Mouse (Mus musculus): ENCODE data around the gene Ensa. TPM values are rescaled to one million over a fixed set of nuclear protein-coding genes. Genes with fewer than 3 reads are reported as not detected.
"Not testable (repeated sequence)": the region's sequence is repeated elsewhere in the genome, so short reads cannot be mapped to it uniquely, and the experiment has no call there.

The Ensa gene
- 50.8 and 51.4 TPM in 2 replicates for polyA plus RNA-seq (2016; fragmentation: Nextera tagmentation; extraction: Ambion mirVana)

- Histone ChIP-seq H3K27ac (ENCODE audit: poor library complexity, severe bottlenecking) (peak within 1 kb of the TSS; percentile 75), H3K9ac (peak within 1 kb of the TSS; percentile 74), H3K4me2 (peak within 1 kb of the TSS; percentile 86), H3K4me3 (peak within 1 kb of the TSS; percentile 70), H3K4me1 (replicated peaks) (peaks cover 10% of the 10 kb centered on the region), H3K36me3 (peaks cover 39% of the 10 kb centered on the region), H3K9me3 (replicated peaks) (no peaks in the 10 kb centered on the region), H3K27me3 (replicated peaks) (no peaks in the 10 kb centered on the region)
- ATAC-seq (ENCODE audit: insufficient number of reproducible peaks, low FRiP score) = peak; percentile 99
- under 1% methylated on average over 44 of the region's 44 CpGs for WGBS
Observed at GRCm38 (mm10) chr3:95624628-95625503, at the start of gene Ensa. TSS of gene Ensa (plus strand) at chr3:95624993.

- 48% methylated on average over 8 of the region's 8 CpGs for WGBS
- Histone ChIP-seq H3K9me3 (replicated peaks) (no peaks in the 10 kb centered on the region), H3K27ac (ENCODE audit: poor library complexity, severe bottlenecking) (peak overlapping the region; percentile 45), H3K4me2 (peak overlapping the region; percentile 64), H3K36me3 (peaks cover 17% of the 10 kb centered on the region), H3K27me3 (replicated peaks) (no peaks in the 10 kb centered on the region), H3K4me1 (replicated peaks) (no peaks in the 10 kb centered on the region), H3K9ac (no peak overlapping the region; the same call in 1 of the 2 replicates), H3K4me3 (peak overlapping the region; percentile 74)
- ATAC-seq (ENCODE audit: insufficient number of reproducible peaks, low FRiP score) = no peak
Observed at GRCm38 (mm10) chr3:95587754-95588603, 36.8 kb upstream of the Ensa start.

DNA sequence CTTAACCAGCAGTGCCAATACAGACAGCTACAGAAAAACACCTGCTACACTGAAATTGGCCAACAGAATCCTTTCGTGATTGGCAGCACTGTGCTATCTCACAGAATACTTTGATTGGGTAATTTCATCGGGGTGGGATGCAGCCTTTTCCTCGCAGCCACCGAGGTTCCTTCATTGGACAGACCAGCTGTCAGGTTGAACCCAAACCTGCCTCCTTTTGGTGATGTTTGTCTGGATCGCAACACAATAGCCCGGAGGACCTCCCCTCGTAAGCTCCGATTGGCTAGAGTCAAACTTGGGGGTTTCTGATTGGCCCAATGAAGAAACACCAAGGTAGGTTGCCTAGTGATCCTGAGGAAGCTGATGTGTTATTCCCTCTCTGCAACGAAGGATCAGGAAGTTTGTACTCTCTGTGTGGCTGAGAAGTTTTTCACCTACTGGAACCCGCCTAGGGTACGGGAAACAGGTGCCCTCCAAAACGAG lies 36.1 kb upstream of the Ensa start, which contains the start of gene Golph3l:
Golph3l (plus strand) TSS at position 331 of the 483 bp plus-strand sequence.
- 0% methylated on average over 12 of the region's 12 CpGs for WGBS
- H3K9me3 ChIP-seq (replicated peaks) = no peaks in the 10 kb centered on the region

GRCm38 (mm10) chr3:95598734-95599133 lies 26.1 kb upstream of the Ensa start:
- Histone ChIP-seq H3K9ac (no peak overlapping the region), H3K36me3 (peaks cover 36% of the 10 kb centered on the region), H3K27ac (ENCODE audit: poor library complexity, severe bottlenecking) (no peak overlapping the region), H3K4me3 (no peak overlapping the region), H3K9me3 (replicated peaks) (no peaks in the 10 kb centered on the region), H3K4me2 (no peak overlapping the region), H3K4me1 (replicated peaks) (no peaks in the 10 kb centered on the region), H3K27me3 (replicated peaks) (no peaks in the 10 kb centered on the region)
- no peak for ATAC-seq (ENCODE audit: insufficient number of reproducible peaks, low FRiP score)

More for the DNA sequence above, 36.1 kb upstream of the Ensa start, which contains the start of gene Golph3l:
- Histone ChIP-seq H3K4me3 (peak within 1 kb of the TSS; percentile 74), H3K9ac (peak within 1 kb of the TSS; percentile 70), H3K4me2 (peak within 1 kb of the TSS; percentile 64), H3K4me1 (replicated peaks) (no peaks in the 10 kb centered on the region), H3K36me3 (peaks cover 22% of the 10 kb centered on the region), H3K27ac (ENCODE audit: poor library complexity, severe bottlenecking) (peak within 1 kb of the TSS; percentile 65), H3K27me3 (replicated peaks) (no peaks in the 10 kb centered on the region)
- peak; percentile 100 for ATAC-seq (ENCODE audit: insufficient number of reproducible peaks, low FRiP score)

GRCm38 (mm10) chr3:95601287-95601686 lies 23.5 kb upstream of the Ensa start:
- peaks cover 6% of the 10 kb centered on the region for H3K4me1 ChIP-seq (replicated peaks)
- peaks cover 28% of the 10 kb centered on the region for H3K36me3 ChIP-seq
- no peak overlapping the region for H3K9ac ChIP-seq
- WGBS = 93% methylated on average over 3 of the region's 3 CpGs
- ATAC-seq (ENCODE audit: insufficient number of reproducible peaks, low FRiP score) = no peak
- H3K27me3 ChIP-seq (replicated peaks) = no peaks in the 10 kb centered on the region
- H3K4me3 ChIP-seq = no peak overlapping the region
- no peaks in the 10 kb centered on the region for H3K9me3 ChIP-seq (replicated peaks)
- no peak overlapping the region for H3K27ac ChIP-seq (ENCODE audit: poor library complexity, severe bottlenecking)
- H3K4me2 ChIP-seq = no peak overlapping the region

DNA sequence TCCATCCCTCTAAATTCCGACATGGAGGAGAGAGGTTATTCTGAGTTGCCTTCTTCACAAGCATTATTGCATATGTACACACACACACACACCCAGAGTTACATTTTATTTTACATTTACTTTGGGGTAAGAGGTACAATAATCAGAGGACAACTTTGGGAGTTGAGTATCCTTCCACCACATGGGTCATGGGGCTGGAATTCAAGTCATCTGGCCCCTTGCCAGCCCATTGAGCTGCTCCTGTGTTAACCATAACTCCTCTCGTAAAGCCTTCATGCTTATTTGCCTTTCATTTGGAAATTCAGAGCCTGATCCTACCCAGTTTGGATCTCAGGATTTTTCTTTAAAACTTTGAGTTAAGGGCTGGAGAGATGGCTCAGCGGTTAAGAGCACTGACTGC lies 18.7 kb upstream of the Ensa start:
- 75% methylated on average over 3 of the region's 3 CpGs for WGBS
- H3K4me3 ChIP-seq = no peak overlapping the region
- no peak overlapping the region for H3K4me2 ChIP-seq
- H3K27me3 ChIP-seq (replicated peaks) = no peaks in the 10 kb centered on the region
- peaks cover 41% of the 10 kb centered on the region for H3K36me3 ChIP-seq
- no peak overlapping the region for H3K27ac ChIP-seq (ENCODE audit: poor library complexity, severe bottlenecking)
- H3K9ac ChIP-seq = no peak overlapping the region
- ATAC-seq (ENCODE audit: insufficient number of reproducible peaks, low FRiP score) = no peak
- H3K9me3 ChIP-seq (replicated peaks) = no peaks in the 10 kb centered on the region
- H3K4me1 ChIP-seq (replicated peaks) = peaks cover 6% of the 10 kb centered on the region

- 64% methylated on average over 3 of the region's 3 CpGs for WGBS
- no peak overlapping the region for H3K4me3 ChIP-seq
- no peaks in the 10 kb centered on the region for H3K9me3 ChIP-seq (replicated peaks)
- no peak overlapping the region for H3K27ac ChIP-seq (ENCODE audit: poor library complexity, severe bottlenecking)
- peaks cover 46% of the 10 kb centered on the region for H3K36me3 ChIP-seq
- peaks cover 6% of the 10 kb centered on the region for H3K4me1 ChIP-seq (replicated peaks)
- no peak overlapping the region for H3K9ac ChIP-seq
- no peak for ATAC-seq (ENCODE audit: insufficient number of reproducible peaks, low FRiP score)
- H3K27me3 ChIP-seq (replicated peaks) = no peaks in the 10 kb centered on the region
- no peak overlapping the region for H3K4me2 ChIP-seq
Observed at GRCm38 (mm10) chr3:95609195-95609594, 15.6 kb upstream of the Ensa start.

DNA sequence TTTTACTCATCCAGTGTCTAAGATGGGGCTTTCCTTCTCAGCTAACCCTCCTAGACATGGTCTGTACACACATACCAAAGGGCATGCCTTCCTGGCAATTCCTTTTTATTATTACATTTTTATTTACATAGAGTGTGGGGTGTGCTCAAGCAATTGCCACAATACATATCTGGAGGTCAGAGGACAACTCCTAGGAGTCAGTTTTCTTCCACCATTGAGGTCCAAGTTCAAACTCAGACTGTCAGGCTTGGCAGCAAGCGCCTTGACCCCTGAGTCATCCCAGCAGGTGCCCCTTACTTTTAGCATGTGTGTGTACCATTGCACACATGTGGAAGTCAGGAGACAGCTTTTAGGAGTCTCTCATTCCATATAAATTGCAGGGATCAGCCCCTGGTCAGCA lies 10.8 kb upstream of the Ensa start:
- Histone ChIP-seq H3K9me3 (replicated peaks) (no peaks in the 10 kb centered on the region), H3K4me2 (no peak overlapping the region), H3K27me3 (replicated peaks) (no peaks in the 10 kb centered on the region), H3K9ac (no peak overlapping the region), H3K27ac (ENCODE audit: poor library complexity, severe bottlenecking) (no peak overlapping the region), H3K4me3 (no peak overlapping the region), H3K4me1 (replicated peaks) (no peaks in the 10 kb centered on the region), H3K36me3 (peaks cover 48% of the 10 kb centered on the region)
- WGBS = 93% methylated on average over 1 of the region's 1 CpGs
- no peak for ATAC-seq (ENCODE audit: insufficient number of reproducible peaks, low FRiP score)

GRCm38 (mm10) chr3:95618511-95618910 lies 6.3 kb upstream of the Ensa start:
- no peak overlapping the region for H3K4me2 ChIP-seq
- 76% methylated on average over 1 of the region's 1 CpGs for WGBS
- H3K9ac ChIP-seq = no peak overlapping the region
- H3K27me3 ChIP-seq (replicated peaks) = no peaks in the 10 kb centered on the region
- no peak overlapping the region for H3K4me3 ChIP-seq
- no peak overlapping the region for H3K27ac ChIP-seq (ENCODE audit: poor library complexity, severe bottlenecking)
- no peak for ATAC-seq (ENCODE audit: insufficient number of reproducible peaks, low FRiP score)
- no peaks in the 10 kb centered on the region for H3K9me3 ChIP-seq (replicated peaks)
- H3K36me3 ChIP-seq = peaks cover 37% of the 10 kb centered on the region
- no peaks in the 10 kb centered on the region for H3K4me1 ChIP-seq (replicated peaks)

DNA sequence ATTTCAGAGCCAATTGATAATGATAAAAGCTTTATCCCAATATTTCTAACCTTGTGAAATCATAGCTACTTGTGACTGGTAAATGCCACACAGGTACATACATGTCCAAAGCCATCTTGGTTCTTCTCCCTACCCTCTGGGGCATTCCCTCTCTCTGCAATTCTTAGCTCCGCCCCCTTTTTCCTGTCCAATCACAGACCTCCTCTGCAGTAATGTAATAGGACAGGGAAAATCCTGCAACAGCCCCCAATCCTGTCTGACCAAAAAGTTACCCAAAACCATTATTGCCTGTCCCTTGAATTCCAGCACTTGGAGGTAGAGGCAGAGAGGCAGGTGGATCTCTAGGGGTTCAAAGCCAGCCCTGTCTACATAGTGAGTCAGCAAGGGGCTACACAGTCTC lies 3.6 kb upstream of the Ensa start:
- H3K4me1 ChIP-seq (replicated peaks) = peaks cover 8% of the 10 kb centered on the region
- H3K27me3 ChIP-seq (replicated peaks) = no peaks in the 10 kb centered on the region
- H3K27ac ChIP-seq (ENCODE audit: poor library complexity, severe bottlenecking) = no peak overlapping the region
- H3K9ac ChIP-seq = no peak overlapping the region
- H3K4me3 ChIP-seq = no peak overlapping the region
- no peak for ATAC-seq (ENCODE audit: insufficient number of reproducible peaks, low FRiP score)
- no peak overlapping the region for H3K4me2 ChIP-seq
- WGBS = 64% methylated on average over 1 of the region's 1 CpGs
- H3K9me3 ChIP-seq (replicated peaks) = no peaks in the 10 kb centered on the region
- H3K36me3 ChIP-seq = peaks cover 26% of the 10 kb centered on the region

DNA sequence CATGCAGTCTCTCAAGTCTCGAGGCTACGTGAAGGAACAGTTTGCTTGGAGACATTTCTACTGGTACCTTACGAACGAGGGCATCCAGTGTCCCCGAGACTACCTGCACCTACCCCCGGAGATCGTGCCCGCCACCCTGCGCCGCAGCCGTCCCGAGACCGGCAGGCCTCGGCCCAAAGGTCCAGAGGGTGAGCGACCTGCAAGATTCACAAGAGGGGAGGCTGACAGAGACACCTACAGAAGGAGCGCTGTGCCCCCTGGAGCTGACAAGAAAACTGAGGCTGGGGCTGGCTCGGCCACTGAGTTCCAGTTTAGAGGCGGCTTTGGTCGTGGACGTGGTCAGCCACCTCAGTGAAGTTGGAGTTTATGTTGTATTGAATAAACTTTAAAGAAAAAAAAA lies 2.4 kb upstream of the Ensa start:
- whole genome bisulfite sequencing = 89% methylated on average over 20 of the region's 20 CpGs
- ATAC-seq (ENCODE audit: insufficient number of reproducible peaks, low FRiP score) = not testable (repeated sequence)

More for the DNA sequence above, 2.4 kb upstream of the Ensa start:
- H3K27ac ChIP-seq (ENCODE audit: poor library complexity, severe bottlenecking); H3K27me3 ChIP-seq (replicated peaks); H3K9ac ChIP-seq; H3K4me2 ChIP-seq; H3K4me3 ChIP-seq; H3K4me1 ChIP-seq (replicated peaks); H3K9me3 ChIP-seq (replicated peaks): not testable (repeated sequence)
- peaks cover 24% of the 10 kb centered on the region for H3K36me3 ChIP-seq

Measured in heart, embryonic 12.5 days (tissue).